Mouse (Mus musculus): Measurements from ENCODE around the gene Aldh1l1.

- TF ChIP-seq EP300 (IDR thresholded peaks at IDR 0.05; ENCODE audit: insufficient read depth, low read depth, low read length) (no peak), POLR2A (IDR thresholded peaks at IDR 0.05; ENCODE audit: insufficient read depth, low read length) (peak; percentile 16), CTCF (IDR thresholded peaks at IDR 0.05; ENCODE audit: low read depth, low read length) (no peak)
These were observed 64.1 kb downstream of the Aldh1l1 start for GRCm38 (mm10) chr6:90550161-90550912.
